Mouse (Mus musculus) retina, postnatal 1 day (tissue): ENCODE measurements around the gene Slc35e3.

Experiments
- DNase-seq: peaks from one replicate; pipeline ENCODE4 v3.0.0-alpha.2; 2012

Slc35e3 gene

DNA sequence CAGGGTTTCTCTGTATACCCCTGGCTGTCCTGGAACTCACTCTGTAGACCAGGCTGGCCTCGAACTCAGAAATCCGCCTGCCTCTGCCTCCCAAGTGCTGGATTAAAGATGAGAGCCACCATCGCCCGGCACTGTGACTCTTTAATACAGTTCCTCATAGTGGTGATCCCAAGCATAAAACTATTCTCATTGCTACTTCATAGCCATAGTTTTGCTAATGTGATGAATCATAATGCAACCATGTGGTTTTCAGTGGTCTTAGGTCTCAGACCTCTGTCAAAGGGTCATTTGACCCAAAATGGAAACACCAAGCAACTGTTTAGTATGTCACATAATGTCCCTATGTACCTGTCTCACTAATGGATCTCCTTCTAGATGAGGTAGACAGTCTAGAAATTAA, 50.6 kb downstream of the Slc35e3 start:
- no peak for DNase-seq

DNA sequence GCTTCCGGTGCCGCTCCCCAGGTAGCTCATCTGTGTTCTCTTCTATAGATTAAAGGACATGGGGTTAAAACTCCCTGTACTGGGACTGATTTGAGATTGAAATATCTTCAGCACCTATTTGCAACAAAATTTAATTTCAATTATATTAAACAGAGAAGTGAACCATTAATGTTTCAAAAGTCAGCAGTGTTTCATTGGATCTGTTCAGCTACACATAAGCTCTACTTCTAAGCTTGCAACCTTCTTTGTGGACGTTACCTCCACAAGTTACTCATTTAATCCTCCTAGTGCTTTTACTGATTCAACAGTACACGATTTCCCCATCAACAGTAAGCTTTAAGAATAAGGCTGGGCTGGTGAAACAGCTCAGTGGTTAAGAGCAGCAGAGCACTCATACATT, 51.1 kb downstream of the Slc35e3 start:
- DNase-seq: no peak

DNA sequence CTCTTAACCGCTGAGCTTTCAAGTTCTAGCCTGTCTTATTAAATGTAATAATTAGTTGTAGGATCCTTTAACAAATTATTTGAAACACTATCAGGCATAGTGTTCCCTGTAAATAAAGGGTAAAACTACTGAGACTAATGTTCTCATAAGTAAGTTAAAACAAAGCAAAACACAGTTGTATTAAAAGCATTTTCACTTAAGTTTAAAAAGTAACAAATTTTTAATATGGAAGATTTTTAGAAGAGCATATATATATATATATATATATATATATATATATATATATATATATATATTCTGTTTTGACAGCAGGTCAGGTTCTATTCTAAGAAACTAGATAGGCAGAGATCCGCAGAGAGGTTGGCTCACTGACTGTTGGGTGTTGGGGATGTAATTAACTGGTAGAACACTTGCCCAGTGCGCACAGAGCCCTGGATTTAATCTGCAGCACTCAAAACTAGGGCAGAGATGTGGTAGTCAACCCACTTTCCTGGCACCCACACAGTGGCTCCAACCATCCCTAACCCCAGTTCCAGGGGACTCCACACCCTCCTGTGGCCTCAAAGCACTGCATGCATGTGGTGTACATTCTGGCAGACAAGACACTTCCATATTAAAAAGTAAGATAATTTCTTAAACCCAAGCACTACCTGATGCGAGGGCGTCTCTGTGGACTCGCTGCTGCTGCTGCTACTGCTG, 51.8 kb downstream of the Slc35e3 start:
- no peak for DNase-seq

DNA sequence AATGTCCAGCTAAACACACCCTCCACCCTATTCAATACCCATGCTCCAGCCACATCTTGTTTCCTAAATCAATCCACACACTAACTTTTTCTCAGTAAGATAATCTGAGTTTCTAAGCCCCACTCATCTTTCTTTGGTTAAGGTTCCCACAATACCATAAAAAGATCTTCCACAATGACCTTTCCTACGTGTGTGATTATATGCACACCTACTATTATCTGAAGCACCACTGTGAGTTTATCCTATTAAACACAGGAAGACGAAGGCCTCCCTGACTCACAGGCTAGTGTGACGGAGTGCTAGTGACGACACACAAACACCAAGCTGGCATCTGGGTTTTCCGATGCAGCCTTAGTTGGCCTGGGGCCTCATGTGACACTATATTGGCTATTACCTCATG, 53.2 kb downstream of the Slc35e3 start:
- DNase-seq: no peak

DNA sequence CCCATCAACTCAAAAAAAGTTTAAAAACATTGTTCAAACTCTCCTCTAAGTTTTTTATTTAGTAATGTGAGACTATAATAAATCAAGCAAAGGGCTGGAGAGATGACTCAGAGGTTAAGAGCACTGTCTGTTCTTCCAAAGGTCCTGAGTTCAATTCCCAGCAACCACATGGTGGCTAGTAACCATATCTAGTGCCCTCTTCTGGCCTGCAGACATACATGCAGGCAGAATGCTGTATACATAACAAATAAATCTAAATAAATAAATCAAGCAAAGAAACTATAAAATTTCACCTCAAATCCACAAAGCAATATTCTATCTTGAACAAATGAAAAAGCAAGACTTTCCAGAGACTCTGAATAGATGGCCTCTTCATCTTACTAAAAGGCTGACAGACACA, 54.0 kb downstream of the Slc35e3 start:
- no peak for DNase-seq

DNA sequence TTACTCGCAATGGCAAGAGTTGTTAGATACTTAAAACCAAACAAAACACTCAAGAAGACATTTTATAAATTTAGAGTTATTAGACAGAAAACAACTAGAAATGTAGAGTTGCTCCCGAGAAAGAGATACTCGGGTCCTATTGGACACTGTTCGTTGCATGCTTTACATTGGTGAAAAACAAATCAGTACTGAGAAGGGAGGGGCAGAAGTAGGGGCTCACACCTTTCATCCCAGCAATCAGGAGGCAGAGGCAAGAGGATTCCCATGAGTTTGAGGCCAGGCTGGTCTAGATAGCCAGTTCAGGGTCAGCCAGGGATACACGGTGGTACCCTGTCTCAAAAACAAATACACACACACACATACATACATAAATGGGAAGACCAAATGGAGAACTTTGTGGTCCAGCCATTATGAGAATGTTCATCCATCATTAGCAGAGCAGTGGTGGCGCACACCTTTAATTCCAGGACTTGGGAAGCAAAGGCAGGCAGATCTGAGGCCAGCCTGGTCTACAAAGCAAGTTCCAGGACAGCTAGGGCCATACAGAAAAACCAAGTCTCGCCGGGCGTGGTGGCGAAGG, 54.7 kb downstream of the Slc35e3 start:
- no peak for DNase-seq

DNA sequence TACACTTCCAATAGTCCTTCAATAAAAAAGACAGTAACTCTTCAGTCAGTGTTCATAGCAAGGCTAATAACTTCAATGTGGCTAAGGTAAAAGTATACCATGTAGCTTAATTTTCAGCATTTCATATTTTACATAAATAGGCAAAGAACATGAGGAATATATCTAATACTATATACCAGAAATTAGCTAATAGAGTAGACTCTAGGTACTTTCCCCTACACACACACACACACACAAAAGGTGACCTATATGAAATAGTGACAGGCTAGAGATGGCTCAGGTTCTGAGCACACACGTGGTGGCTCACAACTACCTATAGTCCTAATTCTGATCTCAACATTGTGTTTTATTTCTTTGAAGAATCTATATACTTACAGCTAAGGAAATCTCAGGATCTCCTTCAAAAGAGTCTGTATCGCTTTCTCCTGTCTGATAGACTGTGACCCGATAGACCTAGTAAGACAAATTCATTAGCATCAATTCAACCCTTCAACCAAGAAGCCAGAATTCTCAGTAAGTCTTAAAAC, 55.3 kb downstream of the Slc35e3 start:
- no peak for DNase-seq

DNA sequence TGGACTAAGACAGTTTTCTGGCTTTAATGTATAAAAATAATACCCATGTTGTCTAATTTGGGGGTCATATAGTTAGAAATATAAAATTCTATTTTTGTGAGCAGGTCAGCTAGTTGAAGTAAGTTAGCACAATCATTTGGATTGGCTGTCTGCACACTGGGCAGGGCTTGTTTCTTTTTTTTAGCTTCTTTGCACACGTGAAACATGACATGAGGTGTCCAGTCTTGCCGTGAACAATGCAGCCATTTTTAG, 56.1 kb downstream of the Slc35e3 start:
- DNase-seq: no peak

DNA sequence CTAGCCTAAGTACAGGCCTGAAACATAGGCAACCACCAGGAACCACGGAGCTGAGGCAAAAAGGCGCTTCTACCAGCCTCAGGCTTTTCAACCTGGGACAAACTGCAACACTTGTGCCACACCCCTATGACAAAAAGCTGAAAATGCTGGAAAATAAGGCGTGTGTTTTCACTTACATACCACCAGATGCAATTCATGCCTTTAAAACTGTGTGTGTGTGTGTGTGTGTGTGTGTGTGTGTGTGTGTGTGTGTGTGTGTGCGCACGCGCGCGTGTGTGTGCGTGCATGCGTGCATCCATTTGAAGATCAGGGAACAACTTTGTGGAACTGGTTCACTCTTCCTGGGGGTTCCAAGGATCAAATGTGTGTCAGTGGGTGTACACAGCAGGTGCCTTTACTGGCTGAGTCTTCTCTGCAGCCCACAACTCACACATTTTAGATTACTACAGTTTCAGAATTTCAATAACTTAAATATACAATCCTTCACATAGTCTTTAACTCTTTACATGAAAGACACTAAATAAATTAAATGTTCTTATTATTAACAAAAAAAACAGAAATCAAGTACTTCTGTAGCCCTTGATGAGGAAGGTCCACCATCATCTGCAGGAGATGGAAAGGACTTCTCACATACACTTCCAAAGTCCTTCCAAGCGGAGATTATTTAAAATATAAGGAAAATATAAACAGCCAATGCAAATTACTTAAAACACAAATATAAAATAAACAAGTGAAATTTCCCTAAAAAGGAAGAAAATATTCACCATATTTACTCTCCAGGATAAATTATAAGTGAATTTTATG, 56.7 kb downstream of the Slc35e3 start:
- DNase-seq: no peak

DNA sequence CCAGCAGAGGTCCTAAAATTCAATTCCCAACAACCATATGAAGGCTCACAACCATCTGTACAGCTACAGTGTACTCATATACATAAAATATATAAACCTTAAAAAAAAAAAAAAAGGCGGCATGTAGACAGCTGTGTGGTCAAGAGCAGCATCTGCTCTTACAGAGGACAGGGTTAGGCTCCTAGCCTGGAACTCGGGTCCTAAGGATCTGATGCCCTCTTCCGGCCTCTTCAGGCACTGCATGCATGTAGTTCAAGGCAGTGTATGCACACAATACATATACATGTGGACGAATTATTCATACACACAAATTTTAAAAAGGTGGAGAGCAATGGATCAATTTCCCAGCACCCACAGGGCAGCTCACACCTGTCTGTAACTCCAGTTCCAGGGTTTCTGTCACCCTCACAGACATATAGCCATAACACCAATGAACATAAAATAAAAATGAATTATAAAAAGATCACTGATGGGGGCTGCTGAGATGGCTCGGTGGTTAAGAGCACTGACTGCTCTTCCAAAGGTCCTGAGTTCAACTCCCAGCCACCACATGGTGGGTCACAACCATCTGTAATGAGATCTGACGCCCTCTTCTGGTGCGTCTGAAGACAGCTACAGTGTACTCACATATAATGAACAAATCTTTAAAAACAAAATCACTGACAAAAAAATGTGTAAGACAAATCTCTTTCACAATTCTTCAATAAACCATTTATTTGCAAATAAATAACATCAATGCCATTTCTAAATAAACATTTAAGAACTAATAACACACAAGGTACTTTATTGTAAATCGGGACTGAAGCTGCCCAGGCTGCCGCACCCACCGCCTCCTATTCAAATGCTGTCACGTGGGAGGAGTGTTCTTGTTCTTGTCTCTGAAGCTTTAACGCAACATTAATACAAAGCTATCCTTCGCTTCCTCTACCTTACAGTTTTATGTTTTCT, 57.7 kb downstream of the Slc35e3 start:
- peak; percentile 27 for DNase-seq

DNA sequence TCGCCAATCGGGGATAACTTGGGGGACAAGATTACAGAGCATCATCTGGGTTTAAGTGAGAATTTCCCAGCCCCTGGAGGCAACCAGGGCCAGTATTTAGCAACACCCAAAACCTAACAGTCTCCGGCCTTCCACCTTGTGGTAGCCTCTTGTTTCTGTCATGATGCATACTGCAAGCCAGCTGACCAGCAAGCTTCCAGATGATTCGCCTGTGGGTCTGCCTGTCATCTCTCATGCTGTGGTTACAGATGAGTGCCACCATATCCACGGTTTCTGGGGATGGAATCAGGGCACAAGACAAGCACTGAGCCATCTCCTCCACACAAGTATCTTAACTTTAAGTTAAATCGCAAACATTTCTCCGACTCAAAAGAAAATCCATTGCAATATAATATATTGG, 58.6 kb downstream of the Slc35e3 start:
- no peak for DNase-seq

DNA sequence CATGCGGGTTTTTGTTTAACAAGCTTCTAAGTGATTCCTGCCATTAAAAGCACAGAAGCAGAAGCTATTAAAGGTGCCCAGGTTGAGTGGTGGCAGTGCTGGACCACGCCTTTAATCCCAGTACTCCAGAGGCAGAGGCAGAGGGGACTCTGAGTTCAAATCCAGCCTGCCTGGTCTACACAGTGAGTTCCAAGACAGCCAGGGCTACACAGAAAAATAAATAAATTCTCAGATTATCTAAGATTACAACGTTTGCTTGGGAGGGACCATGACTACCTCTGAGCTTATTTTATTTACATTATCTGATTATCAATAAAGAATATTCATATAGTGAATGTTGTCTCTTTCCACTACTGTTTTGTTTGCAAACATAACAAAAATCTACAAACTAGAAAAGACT, 59.1 kb downstream of the Slc35e3 start:
- no peak for DNase-seq

DNA sequence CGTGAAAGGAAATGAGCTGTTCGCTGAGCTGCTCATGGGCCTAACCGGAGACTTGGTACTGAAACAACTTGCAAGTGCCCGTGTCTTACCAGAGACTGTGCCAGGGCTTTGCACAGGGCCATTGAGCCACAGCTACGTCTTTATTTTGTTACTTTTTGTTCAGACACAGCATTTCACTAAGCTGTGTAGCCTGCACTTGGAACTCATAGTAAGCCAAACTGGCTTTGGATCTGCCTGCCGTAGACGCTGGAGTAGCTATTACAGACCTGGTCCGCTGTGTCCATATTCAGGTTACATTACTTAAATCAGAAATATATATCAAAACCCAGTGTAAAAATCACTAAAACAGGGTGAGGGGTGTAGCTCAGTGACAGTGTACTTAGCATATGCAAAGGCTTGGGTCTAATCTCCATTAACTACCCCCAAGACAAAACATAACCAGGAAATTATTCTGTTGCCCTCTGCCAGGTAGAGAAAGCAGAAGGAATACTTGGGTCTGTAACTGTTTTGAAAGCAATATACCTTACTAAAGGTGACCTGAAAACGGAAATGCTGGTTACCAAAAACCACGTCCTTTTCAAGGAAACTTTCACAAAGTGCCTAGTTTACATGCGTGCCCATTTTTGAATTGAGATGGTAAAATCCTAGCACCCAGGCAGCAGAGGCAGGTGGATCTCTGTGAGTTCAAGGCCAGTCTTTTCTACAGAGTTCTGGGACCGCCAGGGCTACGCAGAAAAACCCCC, 60.1 kb downstream of the Slc35e3 start:
- no peak for DNase-seq

DNA sequence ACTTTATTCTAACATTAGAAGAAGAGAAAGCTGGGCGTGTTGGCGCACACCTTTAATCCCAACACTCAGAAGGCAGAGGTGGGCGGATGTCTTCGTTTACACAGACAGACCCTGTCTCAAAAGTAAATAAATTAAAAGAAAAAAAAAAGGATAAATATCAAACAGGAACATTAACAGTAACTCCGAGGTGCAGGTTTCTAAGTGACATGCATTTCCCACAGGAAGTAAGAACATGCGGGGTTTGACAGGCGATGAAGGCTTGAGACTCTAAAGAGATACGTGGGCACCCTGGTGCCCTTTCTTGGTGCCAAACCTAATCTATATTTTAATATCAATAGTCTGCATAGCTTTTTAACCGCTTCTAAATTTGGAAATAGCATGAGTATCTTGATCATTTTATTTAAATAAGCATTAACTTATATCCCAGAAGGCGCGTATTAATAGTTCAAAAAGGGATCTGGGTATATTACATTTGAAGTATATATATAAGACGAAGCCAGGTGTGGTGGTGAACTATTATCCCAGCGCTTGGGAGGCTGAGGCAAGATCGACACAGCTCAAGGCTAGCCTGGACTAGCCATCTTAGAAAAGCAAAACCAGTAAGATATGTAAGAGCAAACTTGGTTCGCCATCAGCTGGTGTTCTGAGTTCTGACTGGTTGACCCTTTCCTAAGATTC, 60.9 kb downstream of the Slc35e3 start:
- DNase-seq: no peak

DNA sequence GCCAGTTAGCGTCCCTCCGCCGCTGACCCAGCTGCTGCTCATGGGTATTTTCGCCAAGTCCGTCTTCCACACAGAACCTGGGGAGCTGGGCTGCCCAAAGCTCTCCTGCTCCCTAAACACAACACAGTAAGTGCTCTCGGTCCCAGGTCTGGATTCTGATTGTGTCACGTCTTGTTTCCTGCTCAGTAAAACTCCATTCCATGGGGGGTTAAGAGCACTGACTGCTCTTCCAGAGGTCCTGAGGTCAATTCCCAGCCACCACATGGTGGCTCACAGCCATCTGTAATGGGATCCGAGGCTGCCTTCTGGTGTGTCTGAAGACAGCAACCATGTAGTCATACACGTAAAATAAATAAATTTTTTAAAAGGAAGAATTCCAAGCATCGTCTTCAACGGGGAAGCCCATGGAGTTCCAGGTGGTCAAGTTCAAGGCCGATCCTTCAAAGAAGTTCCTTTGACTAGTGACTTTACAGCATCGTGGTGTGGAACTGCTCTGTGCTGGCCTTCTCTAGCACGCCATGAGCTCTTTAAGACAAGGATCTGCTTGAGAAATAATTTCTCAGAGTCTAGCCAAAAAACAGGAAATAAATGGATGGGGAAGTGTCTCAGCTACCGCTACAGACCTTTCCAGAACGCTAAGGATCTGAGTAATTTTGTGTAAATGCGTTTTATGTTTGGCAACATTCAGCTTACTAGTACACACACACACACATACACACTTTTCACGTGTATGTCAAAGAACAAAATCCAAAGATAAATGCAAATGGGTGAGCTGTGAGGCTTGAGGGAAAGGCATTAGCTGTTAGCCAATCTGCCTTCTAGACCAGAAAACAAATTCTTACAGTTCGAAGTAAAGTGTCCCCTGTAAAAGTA, 61.6 kb downstream of the Slc35e3 start:
- no peak for DNase-seq

DNA sequence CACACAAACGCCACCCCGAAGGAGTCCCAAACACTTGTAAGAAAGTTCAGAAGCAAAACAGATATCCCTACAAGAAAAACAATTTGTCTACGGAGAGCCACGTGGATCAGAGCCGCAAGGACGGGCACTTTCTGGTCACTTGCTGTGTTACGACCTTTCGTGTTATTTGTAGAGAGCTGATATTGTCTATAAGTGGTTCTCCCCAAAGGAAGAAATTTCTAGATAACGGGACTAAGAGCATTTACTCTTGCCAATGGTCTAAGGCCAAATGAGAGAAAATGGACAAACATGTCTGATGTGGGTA, 62.5 kb downstream of the Slc35e3 start:
- DNase-seq: no peak
